Mouse (Mus musculus) neural tube, embryonic 11.5 days (tissue): Measurements from ENCODE around the gene Chchd6. TPM values are rescaled to one million over a fixed set of nuclear protein-coding genes. Genes with fewer than 3 reads are reported as not detected.

Source experiments
- ATAC-seq: fragments of 200-750 bp; cut with Nextera tagmentation; 2 replicates; pipeline ENCODE4 v1.8.0; 2017; ENCODE audit warnings: moderate number of reproducible peaks, mild to moderate bottlenecking, moderate TSS enrichment, moderate library complexity; ENCODE audit not compliant: insufficient read depth, low FRiP score, low TSS enrichment
- DNase-seq: peaks from one replicate; pipeline ENCODE4 v3.0.0-alpha.2; 2015; ENCODE audit warnings: low spot score
- H3K27ac ChIP-seq: fragments of 300-500 bp; sonication (generic); 2 replicates; pipeline ENCODE4 v1.5.1; 2014; ENCODE audit warnings: low read depth, mild to moderate bottlenecking, low read length
- H3K27me3 ChIP-seq: fragments of 300-500 bp; sonication (generic); 2 replicates; pipeline ENCODE4 v1.6.1; 2014; ENCODE audit warnings: mild to moderate bottlenecking, low read length, mixed read lengths; ENCODE audit not compliant: control insufficient read depth, insufficient read depth
- H3K36me3 ChIP-seq: fragments of 300-500 bp; sonication (generic); 2 replicates; pipeline ENCODE4 v1.6.1; 2014; ENCODE audit warnings: mild to moderate bottlenecking, low read length, moderate library complexity, mixed read lengths; ENCODE audit not compliant: control insufficient read depth, insufficient read depth
- H3K4me1 ChIP-seq: fragments of 300-500 bp; sonication (generic); 2 replicates; pipeline ENCODE4 v1.6.1; 2014; ENCODE audit warnings: low read length, mixed read lengths; ENCODE audit not compliant: control insufficient read depth, insufficient read depth
- H3K4me2 ChIP-seq: fragments of 300-500 bp; sonication (generic); 2 replicates; pipeline ENCODE4 v1.6.1; 2014; ENCODE audit warnings: low read depth, mild to moderate bottlenecking, moderate library complexity
- H3K4me3 ChIP-seq: fragments of 300-500 bp; sonication (generic); 2 replicates; pipeline ENCODE4 v1.5.1; 2014; ENCODE audit warnings: low read depth, low read length
- H3K9ac ChIP-seq: fragments of 300-500 bp; sonication (generic); 2 replicates; pipeline ENCODE4 v1.6.1; 2014; ENCODE audit warnings: mild to moderate bottlenecking, low read length
- H3K9me3 ChIP-seq: fragments of 300-500 bp; sonication (generic); 2 replicates; pipeline ENCODE4 v1.6.1; 2016; ENCODE audit warnings: low read length; ENCODE audit not compliant: control insufficient read depth
- WGBS: fragments of 180-500 bp; shearing (Covaris S2); extraction: QIAGEN DNeasy Blood & Tissue Kit; methylation state at CpG from one replicate; pipeline ENCODE4 v1.1.7; 2014; 5-methylcytosine and 5-hydroxymethylcytosine counted together
- polyA plus RNA-seq: library from polyadenylated mRNA; unstranded; fragments of >200 nt; fragmentation: Nextera tagmentation; extraction: Ambion mirVana; gene quantifications from 2 replicates; pipeline ENCODE4 v1.2.1, GENCODE M21; 2014

Chchd6 gene
- polyA plus RNA-seq, 1 experiment from 2014 or later: 84.4 TPM

DNA sequence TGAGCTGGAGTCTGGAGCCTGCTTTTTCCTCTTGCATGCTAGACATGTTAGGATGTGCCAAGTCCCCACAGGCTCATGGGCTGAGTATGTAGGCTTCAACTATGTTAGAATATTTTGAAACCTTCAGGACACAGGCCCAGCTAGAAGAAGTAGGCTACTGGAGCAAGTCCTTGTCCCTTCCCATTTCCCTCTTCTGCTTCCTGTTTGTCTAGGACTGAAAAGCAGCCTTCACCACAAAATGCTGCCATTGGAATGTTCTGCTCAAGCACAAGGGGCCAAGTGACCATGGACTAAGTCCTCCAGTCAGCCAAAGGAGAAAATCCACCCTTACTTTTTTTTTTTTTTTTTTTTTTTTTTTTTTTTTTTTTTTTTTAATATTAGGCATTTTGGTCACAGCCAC is 164.7 kb downstream of the Chchd6 start:
- H3K27me3 ChIP-seq: no peaks in the 10 kb centered on the region
- DNase-seq (no peak), ATAC-seq (no peak)
- H3K9ac ChIP-seq: no peak overlapping the region
- H3K36me3 ChIP-seq: no peaks in the 10 kb centered on the region
- no peak overlapping the region for H3K27ac ChIP-seq
- H3K4me1 ChIP-seq: no peaks in the 10 kb centered on the region
- no peak overlapping the region for H3K4me2 ChIP-seq
- H3K9me3 ChIP-seq: no peaks in the 10 kb centered on the region
- no peak overlapping the region for H3K4me3 ChIP-seq

DNA sequence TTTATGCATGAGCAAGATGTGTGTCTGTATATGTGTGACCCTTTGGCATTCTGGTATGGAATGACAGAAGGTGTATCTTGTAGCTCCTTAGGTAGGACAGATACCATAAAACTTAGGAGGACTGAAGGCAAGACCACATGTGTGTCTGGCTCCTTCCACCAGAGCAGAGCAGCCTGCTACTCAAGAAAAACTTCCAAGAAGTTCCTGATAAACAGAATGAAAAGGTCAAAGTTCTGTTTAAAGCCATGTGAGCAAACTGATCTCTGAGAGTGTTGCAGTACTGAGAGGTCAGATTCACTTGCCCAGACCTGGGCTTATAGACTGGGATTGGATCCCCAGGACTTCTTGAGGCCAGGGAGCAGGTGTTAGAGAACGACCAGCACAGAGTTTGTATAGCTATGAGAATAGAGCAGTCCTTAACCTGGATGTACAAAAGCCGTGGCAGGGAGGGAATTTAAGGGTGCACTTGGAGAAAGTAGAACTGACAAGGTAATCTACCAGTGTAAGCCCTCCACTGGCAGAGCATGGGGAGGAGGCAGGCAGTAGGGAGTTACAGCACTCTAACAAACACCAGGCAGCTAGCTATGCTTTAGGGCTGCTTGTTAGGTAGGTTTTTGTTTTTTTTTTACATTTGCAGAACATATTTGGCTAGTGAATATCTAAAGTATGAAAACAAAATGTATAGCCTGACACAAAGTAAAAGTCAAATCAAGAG is 166.6 kb downstream of the Chchd6 start:
- H3K4me1 ChIP-seq: no peaks in the 10 kb centered on the region
- H3K9ac ChIP-seq: no peak overlapping the region
- ATAC-seq: no peak
- H3K27me3 ChIP-seq: no peaks in the 10 kb centered on the region
- H3K4me3 ChIP-seq: no peak overlapping the region
- 71% methylated on average over 2 of the region's 2 CpGs for WGBS
- no peak overlapping the region for H3K4me2 ChIP-seq
- no peak for DNase-seq
- no peaks in the 10 kb centered on the region for H3K9me3 ChIP-seq
- no peak overlapping the region for H3K27ac ChIP-seq
- H3K36me3 ChIP-seq: no peaks in the 10 kb centered on the region

GRCm38 (mm10) chr6:89424461-89424860 is 171.0 kb downstream of the Chchd6 start:
- no peaks in the 10 kb centered on the region for H3K4me1 ChIP-seq
- no peak overlapping the region for H3K27ac ChIP-seq
- DNase-seq (no peak), ATAC-seq (no peak)
- no peak overlapping the region for H3K9ac ChIP-seq
- H3K4me3 ChIP-seq: no peak overlapping the region
- no peaks in the 10 kb centered on the region for H3K36me3 ChIP-seq
- H3K9me3 ChIP-seq: no peaks in the 10 kb centered on the region
- no peaks in the 10 kb centered on the region for H3K27me3 ChIP-seq
- H3K4me2 ChIP-seq: no peak overlapping the region
- WGBS: 94% methylated on average over 1 of the region's 1 CpGs

GRCm38 (mm10) chr6:89422621-89423020 is 172.8 kb downstream of the Chchd6 start:
- no peak overlapping the region for H3K4me2 ChIP-seq
- no peak for DNase-seq
- no peak for ATAC-seq
- no peak overlapping the region for H3K9ac ChIP-seq
- H3K27ac ChIP-seq: no peak overlapping the region
- no peaks in the 10 kb centered on the region for H3K4me1 ChIP-seq
- H3K27me3 ChIP-seq: no peaks in the 10 kb centered on the region
- H3K36me3 ChIP-seq: no peaks in the 10 kb centered on the region
- no peaks in the 10 kb centered on the region for H3K9me3 ChIP-seq
- 92% methylated on average over 3 of the region's 3 CpGs for WGBS
- no peak overlapping the region for H3K4me3 ChIP-seq

GRCm38 (mm10) chr6:89421922-89422321 is 173.5 kb downstream of the Chchd6 start:
- DNase-seq (no peak), ATAC-seq (no peak)
- no peak overlapping the region for H3K4me2 ChIP-seq
- H3K36me3 ChIP-seq: no peaks in the 10 kb centered on the region
- H3K4me1 ChIP-seq: no peaks in the 10 kb centered on the region
- WGBS: 94% methylated on average over 3 of the region's 3 CpGs
- no peaks in the 10 kb centered on the region for H3K27me3 ChIP-seq
- no peak overlapping the region for H3K9ac ChIP-seq
- H3K4me3 ChIP-seq: no peak overlapping the region
- H3K27ac ChIP-seq: no peak overlapping the region
- H3K9me3 ChIP-seq: no peaks in the 10 kb centered on the region

DNA sequence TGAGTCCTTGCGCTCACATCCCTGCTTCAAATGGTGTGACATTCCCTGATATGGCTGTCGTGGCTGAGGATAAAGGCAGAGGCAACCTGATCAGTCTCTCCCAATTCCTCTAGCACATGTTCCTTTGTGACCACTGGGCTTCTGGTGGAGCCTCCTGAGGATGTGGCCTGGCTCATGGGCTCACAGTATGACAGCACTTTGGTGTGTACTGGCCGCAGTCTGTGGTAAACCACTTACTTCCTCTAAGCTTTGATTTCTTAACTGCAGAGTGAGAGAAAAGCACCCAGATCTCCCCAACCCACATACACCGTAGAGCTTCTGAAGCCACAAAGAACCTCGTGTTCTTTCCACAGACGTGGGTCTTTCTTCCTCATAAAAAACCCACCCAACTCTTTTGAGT is 173.9 kb downstream of the Chchd6 start:
- Histone ChIP-seq H3K27ac (no peak overlapping the region), H3K4me2 (no peak overlapping the region), H3K36me3 (no peaks in the 10 kb centered on the region), H3K4me3 (no peak overlapping the region), H3K4me1 (no peaks in the 10 kb centered on the region), H3K9me3 (no peaks in the 10 kb centered on the region), H3K9ac (no peak overlapping the region), H3K27me3 (no peaks in the 10 kb centered on the region)
- ATAC-seq (no peak), DNase-seq (no peak)
- 83% methylated on average over 6 of the region's 6 CpGs for WGBS

DNA sequence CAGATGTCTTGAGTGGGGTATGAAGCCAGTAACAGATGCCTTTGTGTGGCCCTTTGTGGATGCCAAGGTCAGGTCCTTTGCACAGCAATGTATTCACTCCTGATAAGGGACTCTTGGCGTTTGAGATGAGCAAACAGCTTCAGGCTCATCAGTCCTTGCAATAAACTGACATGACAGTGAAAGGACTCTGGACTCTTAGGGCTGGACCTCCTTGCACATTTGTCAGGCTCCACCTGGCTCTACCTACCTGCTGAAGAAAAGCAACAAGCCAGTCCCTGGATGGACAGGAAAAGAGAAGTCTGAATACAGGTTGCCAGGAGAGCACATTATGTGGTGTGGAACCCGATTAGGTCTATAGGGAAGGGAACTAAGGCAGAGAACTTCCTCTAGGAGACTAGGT is 174.7 kb downstream of the Chchd6 start:
- Histone ChIP-seq H3K9ac (no peak overlapping the region), H3K27me3 (no peaks in the 10 kb centered on the region), H3K9me3 (no peaks in the 10 kb centered on the region), H3K27ac (no peak overlapping the region), H3K36me3 (no peaks in the 10 kb centered on the region), H3K4me3 (no peak overlapping the region), H3K4me2 (no peak overlapping the region), H3K4me1 (no peaks in the 10 kb centered on the region)
- DNase-seq (no peak), ATAC-seq (no peak)
- 86% methylated on average over 2 of the region's 2 CpGs for WGBS

GRCm38 (mm10) chr6:89420110-89420509 is 175.3 kb downstream of the Chchd6 start:
- H3K27ac ChIP-seq: no peak overlapping the region
- ATAC-seq (no peak), DNase-seq (no peak)
- no peaks in the 10 kb centered on the region for H3K36me3 ChIP-seq
- H3K9ac ChIP-seq: no peak overlapping the region
- H3K4me3 ChIP-seq: no peak overlapping the region
- H3K4me2 ChIP-seq: no peak overlapping the region
- H3K27me3 ChIP-seq: no peaks in the 10 kb centered on the region
- H3K4me1 ChIP-seq: no peaks in the 10 kb centered on the region
- no peaks in the 10 kb centered on the region for H3K9me3 ChIP-seq

DNA sequence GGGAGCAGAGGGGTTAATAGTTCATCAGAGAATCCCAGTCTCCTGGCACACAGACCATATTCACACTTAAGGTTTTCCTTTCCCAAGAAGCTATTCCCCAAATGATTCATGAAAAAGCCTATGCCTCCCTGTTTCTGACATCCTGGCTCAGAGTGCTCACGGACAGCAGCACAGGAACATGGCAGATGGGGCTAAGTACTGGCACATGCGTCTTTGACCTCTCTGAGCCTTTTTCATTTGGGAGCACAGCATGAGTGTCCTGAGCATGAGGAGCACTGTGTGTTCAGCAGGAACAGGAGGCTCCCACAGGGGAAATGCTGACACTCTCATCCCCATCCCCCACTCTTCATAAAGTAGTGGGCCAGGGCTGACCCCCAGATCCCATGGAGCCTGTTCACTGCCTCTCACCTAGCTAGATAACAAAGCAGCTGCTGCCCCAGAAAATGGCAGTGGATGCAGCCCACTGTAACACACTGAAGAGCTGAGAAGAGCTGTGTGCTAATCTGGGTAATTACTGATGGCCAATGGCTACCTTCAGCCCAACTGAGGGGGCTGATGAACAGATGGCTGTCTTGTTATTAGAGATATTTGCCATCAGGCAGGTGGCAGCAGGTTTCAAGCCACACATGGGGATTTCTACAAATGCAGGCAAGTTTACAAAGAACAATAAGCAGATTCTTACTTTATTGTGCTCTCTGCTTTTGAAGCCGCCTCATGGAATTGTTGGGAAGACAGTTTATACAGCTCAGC is 176.2 kb downstream of the Chchd6 start:
- ATAC-seq (no peak), DNase-seq (no peak)
- Histone ChIP-seq H3K27me3 (no peaks in the 10 kb centered on the region), H3K4me3 (no peak overlapping the region), H3K9ac (no peak overlapping the region), H3K4me1 (no peaks in the 10 kb centered on the region), H3K9me3 (no peaks in the 10 kb centered on the region), H3K36me3 (no peaks in the 10 kb centered on the region), H3K4me2 (no peak overlapping the region), H3K27ac (no peak overlapping the region)
- WGBS: 86% methylated on average over 3 of the region's 3 CpGs
